Mouse (Mus musculus) heart, embryonic 14.5 days (tissue): ENCODE results near the gene Prr19. TPM values are rescaled to one million over a fixed set of nuclear protein-coding genes. Genes with fewer than 3 reads are reported as not detected.

Experiments used
- ATAC-seq: fragments of 200-750 bp; cut with Nextera tagmentation; 2 replicates; pipeline ENCODE4 v1.8.0; 2017; ENCODE audit warnings: low read depth, moderate TSS enrichment; ENCODE audit not compliant: insufficient number of reproducible peaks, insufficient read depth, low FRiP score
- H3K27ac ChIP-seq, 2 experiments: fragments of 200-500 bp in 1 of 2; fragments of 300-500 bp in 1 of 2; sonication (generic) in 1 of 2; replicated peaks in 1 of 2; 2 replicates each; pipeline ENCODE4 v1.5.1; 2012 to 2014; ENCODE audit warnings: low read depth in 2 of 2, low read length in 2 of 2, control low read depth in 1 of 2, mild to moderate bottlenecking in 1 of 2, mixed read lengths in 1 of 2; ENCODE audit not compliant: control insufficient read depth in 1 of 2, insufficient read depth in 1 of 2
- H3K27me3 ChIP-seq: fragments of 300-500 bp; sonication (generic); 2 replicates; pipeline ENCODE4 v1.6.1; 2014; ENCODE audit warnings: mild to moderate bottlenecking, low read length, control low read depth; ENCODE audit not compliant: control insufficient read depth, insufficient read depth
- H3K36me3 ChIP-seq: fragments of 300-500 bp; sonication (generic); 2 replicates; pipeline ENCODE4 v1.6.1; 2014; ENCODE audit warnings: mild to moderate bottlenecking, control low read depth, low read length, mixed read lengths; ENCODE audit not compliant: control insufficient read depth, insufficient read depth
- H3K4me1 ChIP-seq, 2 experiments: fragments of 200-500 bp in 1 of 2; fragments of 300-500 bp in 1 of 2; sonication (generic) in 1 of 2; 2 replicates each; pipeline ENCODE4 v1.6.1; 2012 to 2014; ENCODE audit warnings: low read length in 2 of 2, control low read depth in 1 of 2, mixed read lengths in 1 of 2; ENCODE audit not compliant: control insufficient read depth in 2 of 2, insufficient read depth in 2 of 2
- H3K4me2 ChIP-seq: fragments of 300-500 bp; sonication (generic); 2 replicates; pipeline ENCODE4 v1.6.1; 2014; ENCODE audit warnings: mild to moderate bottlenecking, low read length
- H3K4me3 ChIP-seq, 2 experiments: fragments of 200-500 bp in 1 of 2; fragments of 300-500 bp in 1 of 2; sonication (generic) in 1 of 2; 2 replicates each; pipeline ENCODE4 v1.5.1; 2012 to 2014; ENCODE audit warnings: low read length in 2 of 2, mild to moderate bottlenecking in 2 of 2, control low read depth in 1 of 2, low read depth in 1 of 2, moderate library complexity in 1 of 2; ENCODE audit not compliant: control insufficient read depth in 1 of 2, insufficient read depth in 1 of 2
- H3K9ac ChIP-seq: fragments of 300-500 bp; sonication (generic); 2 replicates; pipeline ENCODE4 v1.6.1; 2014; ENCODE audit warnings: mild to moderate bottlenecking, low read length
- H3K9me3 ChIP-seq: fragments of 300-500 bp; sonication (generic); 2 replicates; pipeline ENCODE4 v1.6.1; 2016; ENCODE audit warnings: low read length, control low read depth; ENCODE audit not compliant: control insufficient read depth
- WGBS: fragments of 180-500 bp; shearing (Covaris S2); extraction: QIAGEN DNeasy Blood & Tissue Kit; methylation state at CpG from one replicate; pipeline ENCODE4 v1.1.7; 2014; 5-methylcytosine and 5-hydroxymethylcytosine counted together
- polyA plus RNA-seq: library from polyadenylated mRNA; unstranded; fragments of >200 nt; fragmentation: Nextera tagmentation; extraction: Ambion mirVana; gene quantifications from 2 replicates; pipeline ENCODE4 v1.2.1, GENCODE M21; 2014

The Prr19 gene
- polyA plus RNA-seq, 1 experiment from 2014 or later: not detected

DNA sequence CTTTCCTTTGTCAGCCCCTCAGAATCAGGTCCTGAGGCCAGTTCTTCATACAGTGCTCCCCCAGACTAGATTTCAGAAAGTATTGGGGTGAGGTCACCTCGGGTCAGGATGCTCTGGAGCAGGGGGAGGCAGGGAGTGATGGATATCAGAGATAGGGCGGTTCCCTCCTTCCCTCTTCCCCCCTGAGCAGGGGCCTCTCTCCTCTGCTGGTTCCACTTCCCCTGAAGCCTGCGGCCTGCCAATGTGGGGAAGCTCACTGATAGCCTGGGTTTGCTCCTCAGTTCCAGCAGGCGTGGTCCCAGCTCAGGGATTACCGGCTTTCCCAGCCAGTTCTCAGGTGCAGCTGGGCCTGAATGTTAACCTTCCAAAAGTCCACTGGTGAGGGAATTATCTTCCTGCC is 17.6 kb upstream of the Prr19 start:
- WGBS: 5% methylated on average over 5 of the region's 5 CpGs
- peaks cover 31 to 41% of the 10 kb centered on the region in 2 experiments for H3K4me1 ChIP-seq
- H3K27ac ChIP-seq: peak overlapping the region; percentile 78 to 99
- peaks cover 41% of the 10 kb centered on the region for H3K36me3 ChIP-seq
- peak overlapping the region; percentile 90 for H3K4me2 ChIP-seq
- ATAC-seq: no peak
- H3K4me3 ChIP-seq: peak overlapping the region; percentile 83 to 84
- H3K9ac ChIP-seq: peak overlapping the region; percentile 89
- no peaks in the 10 kb centered on the region for H3K27me3 ChIP-seq
- no peaks in the 10 kb centered on the region for H3K9me3 ChIP-seq

DNA sequence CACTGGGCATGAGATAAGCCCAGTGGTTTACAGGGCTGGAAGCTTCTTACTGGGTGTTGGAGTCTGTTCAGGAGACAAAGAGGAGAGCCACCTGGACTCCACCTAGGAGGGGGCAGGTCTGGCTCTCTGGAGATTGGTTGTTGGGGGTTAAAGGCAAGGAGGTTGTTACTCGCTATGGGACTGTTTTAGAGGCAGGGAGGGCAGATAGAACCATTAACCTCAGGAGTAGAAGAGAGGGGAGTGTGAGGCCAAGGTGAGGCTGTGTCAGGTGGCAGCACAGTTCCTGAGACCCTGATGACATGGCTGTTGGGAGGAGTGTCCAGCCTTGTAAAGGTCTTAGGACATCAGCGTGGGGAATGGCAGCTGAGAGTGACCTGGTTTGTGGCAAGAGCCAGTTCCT is 17.0 kb upstream of the Prr19 start:
- Histone ChIP-seq H3K4me2 (peak overlapping the region; percentile 90), H3K27me3 (no peaks in the 10 kb centered on the region), H3K4me3 (peak overlapping the region in 1 of 2 experiments; percentile 84; a peak in 2 of 4 replicates), H3K9me3 (no peaks in the 10 kb centered on the region), H3K27ac (peak overlapping the region in 1 of 2 experiments; percentile 99; a peak in 2 of 4 replicates), H3K9ac (peak overlapping the region; percentile 89), H3K36me3 (peaks cover 46% of the 10 kb centered on the region), H3K4me1 (peaks cover 31 to 41% of the 10 kb centered on the region in 2 experiments)
- 57% methylated on average over 2 of the region's 2 CpGs for WGBS
- no peak for ATAC-seq

DNA sequence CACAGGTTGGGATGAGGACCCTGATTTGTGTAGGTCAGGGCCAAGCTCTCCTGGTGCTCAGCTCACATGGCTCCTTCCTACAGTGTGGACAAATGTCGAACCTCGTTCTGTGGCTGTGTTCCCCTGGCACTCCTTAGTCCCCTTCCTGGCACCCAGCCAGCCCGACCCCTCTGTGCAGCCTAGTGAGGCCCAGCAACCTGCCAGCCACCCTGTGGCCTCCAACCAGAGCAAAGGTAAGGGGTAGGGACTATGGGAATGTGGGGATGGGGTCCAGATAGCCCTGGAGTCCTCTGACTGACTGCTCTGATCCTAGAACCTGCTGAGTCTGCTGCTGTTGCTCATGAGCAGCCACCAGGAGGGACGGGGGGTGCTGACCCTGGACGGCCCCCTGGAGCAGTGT is 16.4 kb upstream of the Prr19 start:
- no peaks in the 10 kb centered on the region for H3K27me3 ChIP-seq
- peak overlapping the region; percentile 89 for H3K9ac ChIP-seq
- H3K4me1 ChIP-seq: peaks cover 28 to 39% of the 10 kb centered on the region in 2 experiments
- H3K36me3 ChIP-seq: peaks cover 52% of the 10 kb centered on the region
- H3K4me2 ChIP-seq: peak overlapping the region; percentile 90
- H3K4me3 ChIP-seq: no peak overlapping the region
- H3K9me3 ChIP-seq: no peaks in the 10 kb centered on the region
- H3K27ac ChIP-seq: peak overlapping the region in 1 of 2 experiments; percentile 99; a peak in 1 of 4 replicates
- WGBS: 47% methylated on average over 5 of the region's 5 CpGs
- no peak for ATAC-seq

DNA sequence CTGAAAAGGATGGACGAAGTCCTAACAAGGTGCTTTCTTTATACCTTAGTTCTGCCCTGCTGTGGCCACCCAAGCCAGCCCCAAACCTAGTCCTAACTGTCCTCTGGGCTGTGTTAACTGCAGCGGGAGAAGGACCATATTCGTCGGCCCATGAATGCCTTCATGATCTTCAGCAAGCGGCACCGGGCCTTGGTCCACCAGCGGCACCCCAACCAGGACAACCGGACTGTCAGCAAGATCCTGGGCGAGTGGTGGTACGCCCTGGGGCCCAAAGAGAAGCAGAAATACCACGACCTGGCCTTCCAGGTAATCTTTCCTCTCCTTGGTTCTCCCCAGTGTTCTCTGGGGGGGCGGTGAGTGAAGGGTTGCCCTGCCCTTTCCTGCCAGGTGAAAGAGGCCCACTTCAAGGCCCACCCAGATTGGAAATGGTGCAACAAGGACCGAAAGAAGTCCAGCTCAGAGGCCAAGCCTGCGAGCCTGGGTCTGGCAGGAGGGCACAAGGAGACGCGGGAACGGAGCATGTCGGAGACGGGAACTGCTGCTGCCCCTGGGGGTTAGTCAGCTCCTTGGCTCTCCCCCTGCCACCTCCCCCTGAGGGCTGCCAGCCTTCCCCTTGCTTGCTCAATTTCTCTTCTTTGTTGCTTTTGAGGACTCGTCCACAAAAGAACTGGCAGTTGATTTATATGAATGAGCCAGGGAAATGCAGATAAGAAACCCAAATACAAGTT is 15.5 kb upstream of the Prr19 start:
- Histone ChIP-seq H3K36me3 (peaks cover 61% of the 10 kb centered on the region), H3K9ac (no peak overlapping the region), H3K4me1 (peaks cover 24 to 31% of the 10 kb centered on the region in 2 experiments), H3K4me3 (no peak overlapping the region), H3K27me3 (no peaks in the 10 kb centered on the region), H3K27ac (no peak overlapping the region), H3K9me3 (no peaks in the 10 kb centered on the region), H3K4me2 (no peak overlapping the region)
- 92% methylated on average over 20 of the region's 20 CpGs for WGBS
- ATAC-seq: no peak

DNA sequence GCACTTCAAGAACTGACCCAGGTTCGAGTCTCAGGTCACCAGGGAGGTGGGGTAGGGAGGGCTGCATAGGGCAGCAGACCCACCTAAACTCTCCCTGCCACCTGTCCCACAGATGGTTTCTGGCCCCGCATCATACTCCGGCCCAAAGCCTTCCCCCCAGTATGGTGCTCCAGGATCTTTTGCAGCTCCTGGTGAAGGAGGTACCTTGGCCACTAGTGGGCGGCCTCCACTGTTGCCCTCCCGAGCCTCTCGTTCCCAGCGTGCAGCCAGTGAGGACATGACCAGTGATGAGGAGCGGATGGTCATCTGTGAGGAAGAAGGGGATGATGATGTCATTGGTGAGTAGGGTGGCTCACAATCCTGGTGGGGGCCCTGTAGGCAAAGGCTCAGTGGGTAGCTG is 14.2 kb upstream of the Prr19 start:
- ATAC-seq: no peak

DNA sequence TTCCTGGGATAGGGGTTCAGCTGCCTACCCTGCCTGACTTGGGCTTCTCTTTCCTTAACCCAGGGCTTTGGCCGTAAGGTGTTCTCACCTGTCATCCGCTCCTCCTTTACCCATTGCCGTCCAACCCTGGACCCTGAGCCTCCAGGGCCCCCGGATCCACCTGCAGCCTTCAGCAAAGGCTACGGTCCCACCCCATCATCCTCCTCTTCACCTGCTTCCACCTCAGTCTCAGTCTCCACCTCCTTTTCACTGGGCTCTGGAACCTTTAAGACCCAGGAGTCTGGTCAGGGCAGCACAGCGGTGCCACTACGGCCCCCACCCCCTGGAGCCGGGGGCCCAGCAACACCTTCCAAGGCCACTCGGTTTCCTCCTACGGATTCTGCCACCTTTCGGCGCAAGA is 13.2 kb upstream of the Prr19 start:
- Histone ChIP-seq H3K9me3 (no peaks in the 10 kb centered on the region), H3K27me3 (no peaks in the 10 kb centered on the region), H3K4me3 (no peak overlapping the region), H3K27ac (no peak overlapping the region), H3K36me3 (peaks cover 85% of the 10 kb centered on the region), H3K9ac (no peak overlapping the region), H3K4me2 (no peak overlapping the region), H3K4me1 (peaks cover 19 to 26% of the 10 kb centered on the region in 2 experiments)
- ATAC-seq: no peak
- 91% methylated on average over 12 of the region's 12 CpGs for WGBS

More for the DNA sequence above, 14.2 kb upstream of the Prr19 start:
- peaks cover 75% of the 10 kb centered on the region for H3K36me3 ChIP-seq
- H3K27ac ChIP-seq: no peak overlapping the region
- no peaks in the 10 kb centered on the region for H3K9me3 ChIP-seq
- H3K27me3 ChIP-seq: no peaks in the 10 kb centered on the region
- no peak overlapping the region for H3K4me3 ChIP-seq
- 79% methylated on average over 8 of the region's 8 CpGs for WGBS
- H3K4me1 ChIP-seq: peaks cover 19 to 27% of the 10 kb centered on the region in 2 experiments
- no peak overlapping the region for H3K4me2 ChIP-seq
- no peak overlapping the region for H3K9ac ChIP-seq

DNA sequence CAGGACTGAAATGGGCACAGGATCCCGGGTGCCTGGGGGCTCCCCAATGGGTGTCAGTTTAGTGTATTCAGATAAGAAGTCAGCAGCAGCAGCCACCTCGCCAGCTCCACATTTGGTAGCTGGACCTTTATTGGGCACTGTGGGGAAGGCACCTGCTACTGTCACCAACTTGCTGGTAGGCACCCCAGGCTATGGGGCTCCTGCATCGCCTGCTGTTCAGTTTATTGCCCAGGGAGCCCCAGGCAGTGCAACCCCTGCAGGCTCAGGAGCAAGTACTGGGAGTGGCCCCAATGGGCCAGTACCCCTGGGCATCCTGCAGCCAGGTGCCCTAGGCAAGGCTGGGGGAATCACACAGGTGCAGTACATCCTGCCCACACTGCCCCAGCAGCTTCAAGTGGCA is 12.5 kb upstream of the Prr19 start:
- Histone ChIP-seq H3K27ac (no peak overlapping the region), H3K4me3 (no peak overlapping the region), H3K9me3 (no peaks in the 10 kb centered on the region), H3K36me3 (peaks cover 92% of the 10 kb centered on the region), H3K4me1 (peaks cover 17 to 26% of the 10 kb centered on the region in 2 experiments), H3K4me2 (no peak overlapping the region), H3K27me3 (no peaks in the 10 kb centered on the region), H3K9ac (no peak overlapping the region)
- WGBS: 90% methylated on average over 3 of the region's 3 CpGs
- no peak for ATAC-seq
